Mouse (Mus musculus) adrenal gland (tissue): Measurements from ENCODE around the gene Lmx1a.

ENCODE experiments used
- intact Hi-C: fragments of 180-260 bp; cut with DNase I; formaldehyde crosslinking; loops from one replicate; pipeline ENCODE4 v1.15.1; 2025

Lmx1a gene

DNA sequence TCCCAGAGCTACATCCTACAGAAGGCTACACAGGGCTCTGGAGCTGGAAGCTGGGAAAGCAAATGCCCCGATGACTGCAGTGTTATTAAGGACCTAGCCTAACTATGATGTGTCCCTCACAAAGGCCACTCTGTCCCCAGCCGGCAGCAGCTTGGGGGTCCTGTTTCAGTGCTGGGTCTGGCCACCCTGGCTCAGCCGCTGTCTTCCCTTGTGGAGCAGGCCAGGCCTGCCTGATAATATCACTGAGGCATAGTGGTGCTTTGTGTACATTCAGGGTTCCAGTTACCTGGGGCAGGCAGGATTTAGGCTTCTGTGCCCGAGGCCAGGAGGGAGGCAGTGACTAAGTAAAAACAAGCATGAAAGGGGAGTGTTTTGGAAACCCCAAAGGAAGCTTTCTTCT, 188.9 kb downstream of the Lmx1a start:
- intact Hi-C loops: no loop called here

GRCm38 (mm10) chr1:167878354-167878753, 189.3 kb downstream of the Lmx1a start:
- intact Hi-C loops: no loop called here

- intact Hi-C loops: no loop called here
Measured at GRCm38 (mm10) chr1:167885776-167886175, 196.7 kb downstream of the Lmx1a start.

DNA sequence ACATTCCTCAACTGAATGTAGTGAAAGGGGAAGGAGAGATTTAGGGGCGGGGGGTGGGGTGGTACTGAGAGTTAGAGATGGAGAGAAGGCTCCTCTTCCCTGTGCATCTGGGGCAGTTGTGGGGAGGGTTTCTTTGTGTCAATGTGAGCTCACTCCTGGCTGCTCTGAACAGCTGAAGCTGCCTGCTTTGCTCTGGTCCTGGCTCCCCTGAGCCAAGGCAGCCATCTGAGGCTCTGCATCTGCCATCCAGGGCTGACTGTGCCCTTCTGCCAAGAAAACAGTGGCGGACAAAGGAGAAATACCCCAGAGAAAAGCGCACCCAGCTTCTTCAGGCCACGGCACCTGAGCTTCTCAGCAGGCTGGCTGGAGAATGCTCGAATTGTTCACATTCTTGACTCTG, 199.1 kb downstream of the Lmx1a start:
- intact Hi-C loops: no loop called here

- intact Hi-C loops: no loop called here
Measured at GRCm38 (mm10) chr1:167888816-167889215, 199.8 kb downstream of the Lmx1a start.

GRCm38 (mm10) chr1:167896234-167896633, 207.2 kb downstream of the Lmx1a start:
- intact Hi-C loops: no loop called here
